Mouse (Mus musculus) ES-CJ7 (cell line): ENCODE data around the gene Atp5d.

Experiments used
- DNase-seq: peaks from one replicate; pipeline ENCODE4 v3.0.0; 2011; ENCODE audit warnings: low read depth, low spot score

The Atp5d gene

DNA sequence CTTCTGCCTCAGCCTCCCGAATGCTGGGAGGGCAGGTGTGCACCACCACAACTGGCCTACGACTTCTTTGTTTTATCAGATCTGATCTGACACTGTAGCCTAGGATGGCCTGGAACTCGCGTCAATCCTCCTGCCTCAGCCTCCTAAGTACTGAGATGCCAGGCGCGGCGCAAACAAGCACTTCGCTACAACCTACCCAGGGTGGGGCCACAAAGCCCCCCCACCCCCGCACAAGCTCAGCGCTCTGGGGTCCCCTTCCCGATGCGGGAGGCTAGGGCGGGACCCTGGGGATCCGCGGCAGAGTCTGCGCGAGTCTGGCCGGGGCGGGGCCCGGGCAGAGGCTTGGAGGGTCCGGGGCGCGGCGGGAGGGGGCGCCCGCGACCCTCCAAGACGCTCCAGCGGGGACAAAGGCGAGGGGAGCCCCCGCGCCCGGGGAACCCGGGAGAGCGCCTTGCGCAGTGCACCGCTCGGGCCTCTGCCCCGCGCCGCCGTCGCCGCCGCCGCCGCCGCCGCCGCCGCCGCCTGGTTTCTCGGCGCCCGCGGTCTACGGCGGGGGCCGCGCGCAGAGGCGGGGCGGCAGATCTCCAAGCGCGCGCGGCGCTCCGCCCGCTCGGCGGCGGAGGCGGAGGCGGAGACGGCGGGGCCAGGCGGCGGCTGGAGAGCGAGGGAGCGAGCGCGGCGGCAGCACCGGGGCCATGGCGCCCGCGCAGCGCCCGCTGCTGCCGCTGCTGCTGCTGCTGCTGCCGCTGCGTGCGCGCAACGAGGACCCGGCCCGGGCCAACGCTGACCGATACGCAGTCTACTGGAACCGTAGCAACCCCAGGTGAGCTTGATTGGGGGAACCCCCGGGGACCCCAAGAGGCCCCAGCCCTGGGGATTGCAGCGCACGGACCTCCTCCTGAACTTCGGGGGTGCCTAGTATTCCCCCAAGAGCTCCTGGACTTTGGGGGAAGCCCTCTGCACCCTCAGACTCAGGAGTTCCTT, 40.9 kb downstream of the Atp5d start, which contains the start of gene Efna2:
Gene Efna2, plus strand, starts transcription at position 415 of the 984 bp plus-strand sequence.
- peak; percentile 53 for DNase-seq

DNA sequence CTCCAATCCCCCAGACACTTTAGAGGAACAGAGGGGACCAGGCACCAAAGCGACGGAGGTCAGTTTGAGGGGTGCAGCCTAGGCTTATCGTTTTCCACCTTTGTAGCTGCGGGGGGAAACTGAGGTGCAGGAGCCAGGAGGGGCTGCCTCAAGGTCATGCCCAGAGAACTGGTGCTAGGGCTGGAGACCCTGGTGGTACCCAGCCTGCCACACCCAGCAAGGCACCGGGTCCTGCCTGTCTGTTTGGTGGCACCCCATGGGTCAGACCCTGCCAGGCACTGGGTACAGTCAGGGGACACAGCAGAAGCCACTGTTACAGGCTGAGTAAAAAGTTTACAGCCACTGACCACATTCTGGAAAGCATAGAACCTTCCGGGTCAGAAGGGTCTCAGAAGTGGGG, 41.9 kb downstream of the Atp5d start:
- DNase-seq, result no peak

DNA sequence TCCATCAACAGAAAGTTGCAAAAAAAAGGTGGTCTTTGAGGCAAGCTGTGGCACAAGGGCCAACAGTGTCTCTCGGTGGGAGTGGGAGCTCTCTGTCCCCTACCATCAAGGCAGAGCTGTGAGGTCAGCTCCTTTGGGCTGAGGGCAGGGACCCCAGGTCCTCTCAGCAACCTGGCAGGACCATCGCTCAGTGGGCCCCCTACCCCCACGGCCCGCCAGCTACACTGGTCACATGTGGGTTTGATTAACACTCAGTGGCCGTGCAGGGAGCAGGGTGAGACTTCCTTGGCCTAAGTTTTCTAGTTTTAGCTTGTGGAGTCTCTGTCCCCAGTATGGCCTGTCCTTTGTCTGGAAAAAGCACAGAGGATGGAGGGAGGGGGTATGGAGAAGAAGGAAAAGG, 42.4 kb downstream of the Atp5d start:
- no peak for DNase-seq

DNA sequence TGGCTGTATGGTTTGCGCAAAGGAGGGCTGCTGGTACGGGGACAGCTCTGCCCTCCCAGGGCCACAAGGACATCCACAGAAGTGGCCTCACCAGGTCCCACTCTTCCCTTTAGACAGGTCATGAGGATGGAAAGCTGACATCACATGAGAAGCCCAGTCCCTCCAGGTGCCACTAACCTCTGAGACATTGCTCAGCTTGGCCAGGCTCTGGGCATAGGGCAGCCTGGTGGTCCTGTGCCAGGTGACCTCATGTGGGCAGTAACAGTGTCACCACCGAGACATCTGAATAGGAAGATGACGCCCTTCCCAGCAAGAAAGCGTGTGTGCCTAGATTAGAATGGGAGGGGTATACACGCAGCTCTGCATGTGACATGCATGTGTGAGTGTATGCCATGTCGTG, 44.1 kb downstream of the Atp5d start:
- no peak for DNase-seq

DNA sequence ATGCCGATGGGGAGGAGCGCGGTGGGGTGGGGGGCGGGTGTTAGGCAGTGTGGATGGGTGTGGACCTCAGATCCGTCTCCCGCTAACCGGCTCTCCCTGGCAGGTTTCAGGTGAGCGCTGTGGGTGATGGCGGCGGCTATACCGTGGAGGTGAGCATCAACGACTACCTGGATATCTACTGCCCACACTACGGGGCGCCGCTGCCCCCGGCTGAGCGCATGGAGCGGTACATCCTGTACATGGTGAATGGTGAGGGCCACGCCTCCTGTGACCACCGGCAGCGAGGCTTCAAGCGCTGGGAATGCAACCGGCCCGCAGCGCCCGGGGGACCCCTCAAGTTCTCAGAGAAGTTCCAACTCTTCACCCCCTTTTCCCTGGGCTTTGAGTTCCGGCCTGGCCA, 48.2 kb downstream of the Atp5d start:
- DNase-seq, result no peak

DNA sequence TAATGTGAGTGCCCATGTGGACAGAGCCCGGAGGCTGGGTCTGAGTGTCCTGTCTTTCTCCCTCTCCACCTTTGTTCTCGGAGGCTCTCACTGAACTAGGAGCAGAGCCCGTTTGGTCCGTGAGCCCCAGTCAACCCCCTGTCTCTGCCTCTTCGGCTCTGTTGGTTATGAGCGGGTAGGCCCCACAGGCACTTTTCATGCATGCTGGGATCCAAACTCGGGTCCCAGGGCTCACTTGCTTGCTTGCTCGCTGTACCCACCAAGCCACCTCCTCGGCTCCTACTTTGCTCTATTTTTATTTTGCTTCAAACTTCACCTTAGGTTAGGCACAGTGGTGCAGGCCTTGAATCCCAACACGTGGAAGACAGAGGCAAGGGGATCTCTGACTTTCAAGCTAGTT, 49.3 kb downstream of the Atp5d start:
- DNase-seq, result no peak

DNA sequence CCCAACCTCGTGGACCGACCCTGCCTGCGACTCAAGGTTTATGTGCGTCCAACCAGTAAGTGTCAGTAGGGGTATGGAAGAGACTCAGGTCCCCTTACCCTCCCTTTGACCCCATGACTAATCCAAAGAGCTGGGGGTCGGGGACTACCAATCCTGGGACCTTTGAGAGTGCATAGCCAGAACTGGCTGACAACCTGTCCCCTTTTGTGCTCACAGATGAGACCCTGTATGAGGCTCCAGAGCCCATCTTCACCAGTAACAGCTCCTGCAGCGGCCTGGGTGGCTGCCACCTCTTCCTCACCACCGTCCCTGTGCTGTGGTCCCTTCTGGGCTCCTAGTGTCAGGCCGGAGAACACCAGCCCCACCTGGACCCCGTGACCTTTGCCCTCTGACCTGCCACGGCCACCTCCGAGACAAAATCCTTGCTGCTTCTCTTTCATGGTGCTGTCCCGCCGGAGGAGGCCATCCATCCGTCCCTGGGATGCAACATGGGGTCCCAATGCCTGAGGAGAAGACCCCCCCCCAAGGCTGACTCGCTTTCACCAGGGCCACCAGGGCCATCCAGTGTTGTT, 50.1 kb downstream of the Atp5d start:
- DNase-seq, result no peak

DNA sequence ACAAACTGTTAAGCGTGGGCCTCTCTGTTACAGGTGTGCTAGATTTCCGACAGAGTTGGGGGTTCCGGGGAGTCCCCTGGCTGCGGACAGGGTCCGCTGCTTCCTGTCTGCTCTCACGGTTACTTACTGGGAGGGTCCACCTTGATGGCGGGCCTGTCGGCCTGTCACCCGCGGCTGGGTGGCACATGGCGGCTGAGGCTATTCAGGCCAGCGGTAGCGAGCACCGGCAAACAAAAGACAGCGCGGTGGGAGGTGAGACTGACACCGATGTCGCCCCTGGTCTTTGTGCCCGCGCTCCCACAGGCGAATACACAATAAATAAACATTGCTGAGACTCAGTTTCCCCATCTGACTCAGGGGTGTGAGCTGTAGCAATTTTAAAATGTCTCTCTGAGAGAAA, 51.6 kb downstream of the Atp5d start:
- DNase-seq, result no peak

DNA sequence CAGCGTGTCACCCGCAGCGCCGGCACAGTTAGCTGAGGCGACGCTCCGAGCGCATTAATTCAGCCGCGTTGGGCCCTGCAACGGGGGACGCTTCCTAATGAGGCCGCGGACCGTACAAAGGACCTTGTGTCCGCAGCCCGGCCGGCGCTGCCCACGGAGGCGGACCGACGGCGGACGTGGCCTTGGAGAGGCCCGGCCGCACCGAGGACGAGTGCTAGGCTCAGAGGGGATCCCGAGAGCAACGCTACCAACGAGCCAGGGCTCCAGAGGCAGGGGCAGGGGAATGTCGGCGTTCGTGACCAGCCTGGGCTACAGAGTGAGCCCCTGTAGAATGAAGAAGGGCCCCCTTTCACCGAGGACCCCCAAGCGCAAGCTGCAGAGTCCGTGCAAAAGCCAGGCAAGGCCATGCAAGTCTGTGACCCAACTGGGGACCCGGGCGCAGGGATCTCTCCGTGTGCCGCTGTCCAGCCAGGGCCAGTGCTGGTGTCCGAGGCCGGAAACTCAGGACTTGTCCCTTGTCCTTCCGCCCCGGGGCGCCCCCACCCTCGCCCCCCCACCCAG, 52.1 kb downstream of the Atp5d start:
- no peak for DNase-seq

DNA sequence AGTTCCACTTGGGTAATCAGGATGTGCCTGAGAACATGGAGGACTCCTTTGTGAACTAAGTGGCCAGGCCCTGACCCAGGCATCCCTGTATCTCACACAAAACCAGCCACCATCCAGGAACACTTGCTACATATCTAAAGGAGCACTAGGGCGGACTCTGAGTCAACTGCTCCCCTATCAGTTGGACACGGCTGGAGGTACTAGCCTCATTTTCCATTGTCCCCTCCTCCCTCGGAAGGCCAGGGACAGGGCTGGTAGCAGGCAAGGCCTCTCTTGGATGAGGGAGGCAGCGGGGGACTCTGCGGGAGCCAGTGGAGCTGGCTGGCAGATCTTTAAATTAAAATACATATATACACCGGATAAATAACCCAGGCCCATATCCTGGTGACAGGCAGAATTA, 55.5 kb downstream of the Atp5d start:
- no peak for DNase-seq

DNA sequence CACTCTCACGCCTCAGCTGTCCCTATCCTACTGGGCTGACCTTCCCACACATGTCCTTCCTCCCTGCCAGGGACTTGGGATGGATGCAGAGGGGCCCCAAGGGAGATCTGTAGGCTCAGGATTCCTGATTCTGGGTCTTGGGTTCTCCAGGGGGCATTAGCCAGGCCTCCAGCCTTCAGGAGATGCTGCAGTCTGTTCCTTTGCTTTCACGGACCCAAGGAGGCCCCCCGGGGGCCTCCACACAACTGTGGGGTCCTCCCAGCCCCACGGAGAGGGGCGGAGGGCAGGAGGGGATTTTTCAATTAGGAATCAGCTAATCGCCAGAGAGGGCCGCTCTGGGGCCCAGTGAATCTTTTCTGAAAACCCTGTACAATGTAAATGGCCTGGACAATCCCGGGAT, 56.0 kb downstream of the Atp5d start:
- no peak for DNase-seq
